Mouse (Mus musculus) liver, embryonic 16.5 days (tissue): ENCODE measurements around the gene Klf16. TPM values are rescaled to one million over a fixed set of nuclear protein-coding genes. Genes with fewer than 3 reads are reported as not detected.
A peak's percentile ranks its signal among the peaks of the same experiment; 100 is the strongest.

Experiments
- ATAC-seq: fragments of 200-750 bp; cut with Nextera tagmentation; 2 replicates; pipeline ENCODE4 v1.8.0; 2017; ENCODE audit warnings: low read depth, mild to moderate bottlenecking, moderate number of reproducible peaks, moderate library complexity
- H3K27ac ChIP-seq: fragments of 300-500 bp; sonication (generic); 2 replicates; pipeline ENCODE4 v1.5.1; 2014; ENCODE audit warnings: mild to moderate bottlenecking, low read length
- H3K27me3 ChIP-seq: fragments of 300-500 bp; sonication (generic); 2 replicates; pipeline ENCODE4 v1.6.1; 2014; ENCODE audit warnings: low read depth, low read length, mixed read lengths; ENCODE audit not compliant: control insufficient read depth, insufficient read depth
- H3K36me3 ChIP-seq: fragments of 300-500 bp; sonication (generic); 2 replicates; pipeline ENCODE4 v1.6.1; 2014; ENCODE audit warnings: mild to moderate bottlenecking; ENCODE audit not compliant: control insufficient read depth, insufficient read depth
- H3K4me1 ChIP-seq: fragments of 300-500 bp; sonication (generic); 2 replicates; pipeline ENCODE4 v1.6.1; 2014; ENCODE audit warnings: low read depth, low read length, mixed read lengths; ENCODE audit not compliant: control insufficient read depth
- H3K4me2 ChIP-seq: fragments of 300-500 bp; sonication (generic); 2 replicates; pipeline ENCODE4 v1.6.1; 2014; ENCODE audit warnings: low read depth, low read length, mixed read lengths
- H3K4me3 ChIP-seq: fragments of 300-500 bp; sonication (generic); 2 replicates; pipeline ENCODE4 v1.5.1; 2014; ENCODE audit warnings: low read depth, mild to moderate bottlenecking, low read length
- H3K9ac ChIP-seq: fragments of 300-500 bp; sonication (generic); 2 replicates; pipeline ENCODE4 v1.6.1; 2014; ENCODE audit warnings: low read depth, low read length
- H3K9me3 ChIP-seq: fragments of 300-500 bp; sonication (generic); replicated peaks from 2 replicates; pipeline ENCODE4 v1.6.1; 2016; ENCODE audit warnings: low read length; ENCODE audit not compliant: control insufficient read depth
- WGBS: fragments of 180-500 bp; shearing (Covaris S2); extraction: QIAGEN DNeasy Blood & Tissue Kit; methylation state at CpG from one replicate; pipeline ENCODE4 v1.1.7; 2014; ENCODE audit not compliant: insufficient replicate concordance; 5-methylcytosine and 5-hydroxymethylcytosine counted together
- polyA plus RNA-seq: library from polyadenylated mRNA; unstranded; fragments of >200 nt; fragmentation: Nextera tagmentation; extraction: Ambion mirVana; gene quantifications from 2 replicates; pipeline ENCODE4 v1.2.1, GENCODE M21; 2015

Gene Klf16
- polyA plus RNA-seq, 1 experiment from 2014 or later = 10.7 TPM

GRCm38 (mm10) chr10:80584642-80585552 is 7.8 kb upstream of the Klf16 start:
- no peak overlapping the region for H3K4me2 ChIP-seq
- no peaks in the 10 kb centered on the region for H3K9me3 ChIP-seq
- peak overlapping the region; percentile 50 for H3K27ac ChIP-seq
- no peak overlapping the region for H3K4me3 ChIP-seq
- H3K27me3 ChIP-seq = no peaks in the 10 kb centered on the region
- no peak overlapping the region for H3K9ac ChIP-seq
- H3K36me3 ChIP-seq = peaks cover 10% of the 10 kb centered on the region
- H3K4me1 ChIP-seq = peaks cover 43% of the 10 kb centered on the region
- ATAC-seq = peak; percentile 9; the same call in 1 of the 2 replicates
- 64% methylated on average over 12 of the region's 12 CpGs for WGBS

- Histone ChIP-seq H3K9ac (no peak overlapping the region), H3K4me3 (no peak overlapping the region), H3K36me3 (peaks cover 10% of the 10 kb centered on the region), H3K27me3 (no peaks in the 10 kb centered on the region), H3K9me3 (no peaks in the 10 kb centered on the region), H3K27ac (peak overlapping the region; percentile 50), H3K4me2 (no peak overlapping the region), H3K4me1 (peaks cover 44% of the 10 kb centered on the region)
- no peak for ATAC-seq
- WGBS = 57% methylated on average over 12 of the region's 12 CpGs
Observed at GRCm38 (mm10) chr10:80584045-80584488, 6.9 kb upstream of the Klf16 start.

GRCm38 (mm10) chr10:80583047-80583446 is 5.9 kb upstream of the Klf16 start:
- Histone ChIP-seq H3K27me3 (no peaks in the 10 kb centered on the region), H3K9ac (no peak overlapping the region), H3K36me3 (peaks cover 10% of the 10 kb centered on the region), H3K4me2 (no peak overlapping the region), H3K9me3 (no peaks in the 10 kb centered on the region), H3K4me3 (no peak overlapping the region), H3K27ac (no peak overlapping the region), H3K4me1 (peaks cover 44% of the 10 kb centered on the region)
- WGBS = 77% methylated on average over 5 of the region's 5 CpGs
- no peak for ATAC-seq

- Histone ChIP-seq H3K4me1 (peaks cover 46% of the 10 kb centered on the region), H3K36me3 (peaks cover 5% of the 10 kb centered on the region; the same call in 1 of the 2 replicates), H3K9me3 (no peaks in the 10 kb centered on the region), H3K4me3 (peak overlapping the region; percentile 85), H3K27ac (peak overlapping the region; percentile 98), H3K27me3 (no peaks in the 10 kb centered on the region), H3K9ac (peak overlapping the region; percentile 60), H3K4me2 (peak overlapping the region; percentile 96)
- peak; percentile 25 for ATAC-seq
- WGBS = 6% methylated on average over 8 of the region's 8 CpGs
Observed at GRCm38 (mm10) chr10:80578911-80579310, 1.8 kb upstream of the Klf16 start.

- Histone ChIP-seq H3K4me1 (peaks cover 50% of the 10 kb centered on the region), H3K27me3 (no peaks in the 10 kb centered on the region), H3K9ac (peak overlapping the region; percentile 60), H3K9me3 (no peaks in the 10 kb centered on the region), H3K27ac (peak overlapping the region; percentile 98), H3K4me2 (peak overlapping the region; percentile 96), H3K36me3 (0 out of 2 replicates have a peak, but pooled peaks cover under 1% of the 10 kb centered on the region), H3K4me3 (peak overlapping the region; percentile 85)
- WGBS = under 1% methylated on average over 29 of the region's 29 CpGs
- peak; percentile 47 for ATAC-seq
Observed at GRCm38 (mm10) chr10:80578131-80578750, 1.1 kb upstream of the Klf16 start.

- peak overlapping the region; percentile 87 for H3K9ac ChIP-seq
- peaks cover 65% of the 10 kb centered on the region for H3K4me1 ChIP-seq
- H3K27me3 ChIP-seq = no peaks in the 10 kb centered on the region
- H3K27ac ChIP-seq = peak overlapping the region; percentile 98
- under 1% methylated on average over 85 of the region's 96 CpGs for WGBS
- peak; percentile 8; the same call in 1 of the 2 replicates for ATAC-seq
- H3K4me3 ChIP-seq = peak overlapping the region; percentile 85
- H3K36me3 ChIP-seq = no peaks in the 10 kb centered on the region
- H3K9me3 ChIP-seq = no peaks in the 10 kb centered on the region
- peak overlapping the region; percentile 96 for H3K4me2 ChIP-seq
Observed at GRCm38 (mm10) chr10:80576351-80577194, 548 bp downstream of the Klf16 start.

- Histone ChIP-seq H3K4me3 (peak overlapping the region; percentile 85), H3K9me3 (no peaks in the 10 kb centered on the region), H3K27me3 (no peaks in the 10 kb centered on the region), H3K9ac (peak overlapping the region; percentile 87), H3K4me2 (peak overlapping the region; percentile 96), H3K36me3 (no peaks in the 10 kb centered on the region), H3K27ac (peak overlapping the region; percentile 98), H3K4me1 (peaks cover 72% of the 10 kb centered on the region)
- ATAC-seq = no peak
- WGBS = 5% methylated on average over 17 of the region's 17 CpGs
Observed at GRCm38 (mm10) chr10:80575925-80576324, 1.2 kb downstream of the Klf16 start.

GRCm38 (mm10) chr10:80574896-80575295 is 2.2 kb downstream of the Klf16 start:
- Histone ChIP-seq H3K9ac (peak overlapping the region; percentile 87), H3K9me3 (no peaks in the 10 kb centered on the region), H3K36me3 (no peaks in the 10 kb centered on the region), H3K27ac (peak overlapping the region; percentile 98), H3K4me1 (peaks cover 80% of the 10 kb centered on the region), H3K4me2 (peak overlapping the region; percentile 96), H3K4me3 (peak overlapping the region; percentile 85), H3K27me3 (no peaks in the 10 kb centered on the region)
- no peak for ATAC-seq
- WGBS = 70% methylated on average over 3 of the region's 3 CpGs
